ENCODE assay signal across 8 mouse cellular contexts in genomic region chr11:3408997-3409732, GRCm38 (mm10). TPM values are rescaled to one million over a fixed set of nuclear protein-coding genes. Genes with fewer than 3 reads are reported as not detected.
A peak's percentile ranks its signal among the peaks of the same experiment; 100 is the strongest.
DNase-seq lines count a peak whose midpoint lies in the region; ATAC-seq and TF ChIP-seq lines count a peak whose summit lies in the region.

Gene Limk2 (minus strand): TSS chr11:3409189.

- peak within 1 kb of the TSS; percentile 89 for H3K27ac ChIP-seq in forebrain, embryonic 10.5 days
- peak within 1 kb of the TSS; percentile 74 for H3K27ac ChIP-seq in heart, embryonic 15.5 days
- H3K27ac ChIP-seq in liver, embryonic 14.5 days = no peak within 1 kb of the TSS
- H3K27ac ChIP-seq in neural tube, embryonic 11.5 days (ENCODE audit: low read depth, low read length) = 0 out of 2 replicates have a peak within 1 kb of the TSS, but pooled peaks have one; percentile 53
- peak within 1 kb of the TSS; percentile 72 for H3K27ac ChIP-seq in stomach, postnatal 0 days (replicated peaks)

- peak; percentile 98 for TF ChIP-seq CTCF in liver, embryonic 14.5 days (IDR thresholded peaks at IDR 0.05; ENCODE audit: low read depth)
- peak; percentile 94 for TF ChIP-seq CTCF in stomach, postnatal 0 days (IDR thresholded peaks at IDR 0.05; ENCODE audit: low read depth)

- no peaks in the 10 kb centered on the region for H3K27me3 ChIP-seq in forebrain, embryonic 10.5 days (ENCODE audit: poor library complexity, severe bottlenecking)
- H3K27me3 ChIP-seq in heart, embryonic 15.5 days = no peaks in the 10 kb centered on the region
- H3K27me3 ChIP-seq in liver, embryonic 14.5 days (ENCODE audit: control insufficient read depth, insufficient read depth, low read length) = no peaks in the 10 kb centered on the region
- H3K27me3 ChIP-seq in neural tube, embryonic 11.5 days (ENCODE audit: control insufficient read depth, insufficient read depth, low read length) = no peaks in the 10 kb centered on the region
- H3K27me3 ChIP-seq in stomach, postnatal 0 days (ENCODE audit: control insufficient read depth, insufficient read depth, low read length) = no peaks in the 10 kb centered on the region

- no peaks in the 10 kb centered on the region for H3K9me3 ChIP-seq in forebrain, embryonic 10.5 days
- H3K9me3 ChIP-seq in heart, embryonic 15.5 days (replicated peaks) = no peaks in the 10 kb centered on the region
- H3K9me3 ChIP-seq in liver, embryonic 14.5 days (ENCODE audit: control insufficient read depth, low read length) = no peaks in the 10 kb centered on the region
- H3K9me3 ChIP-seq in neural tube, embryonic 11.5 days (ENCODE audit: control insufficient read depth, low read length) = no peaks in the 10 kb centered on the region
- no peaks in the 10 kb centered on the region for H3K9me3 ChIP-seq in stomach, postnatal 0 days (ENCODE audit: control insufficient read depth, low read length)

- TF ChIP-seq EP300 in liver, embryonic 14.5 days (IDR thresholded peaks at IDR 0.05; ENCODE audit: low read depth) = no peak; the same call in 1 of the 2 replicates
- TF ChIP-seq EP300 in stomach, postnatal 0 days (optimal IDR thresholded peaks at IDR 0.05) = peak; percentile 51

- H3K9ac ChIP-seq in heart, embryonic 15.5 days = peak within 1 kb of the TSS; percentile 77
- peak within 1 kb of the TSS; percentile 69 for H3K9ac ChIP-seq in liver, embryonic 14.5 days (replicated peaks)
- peak within 1 kb of the TSS; percentile 78 for H3K9ac ChIP-seq in neural tube, embryonic 11.5 days (ENCODE audit: low read length)
- peak within 1 kb of the TSS; percentile 75 for H3K9ac ChIP-seq in stomach, postnatal 0 days (ENCODE audit: low read length)

- peaks cover 7% of the 10 kb centered on the region; the same call in 1 of the 2 replicates for H3K36me3 ChIP-seq in forebrain, embryonic 10.5 days (replicated peaks)
- peaks cover 3% of the 10 kb centered on the region; the same call in 1 of the 2 replicates for H3K36me3 ChIP-seq in heart, embryonic 15.5 days
- no peaks in the 10 kb centered on the region for H3K36me3 ChIP-seq in liver, embryonic 14.5 days (replicated peaks; ENCODE audit: control insufficient read depth, insufficient read depth, low read depth)
- H3K36me3 ChIP-seq in neural tube, embryonic 11.5 days (ENCODE audit: control insufficient read depth, insufficient read depth, low read length) = no peaks in the 10 kb centered on the region
- no peaks in the 10 kb centered on the region for H3K36me3 ChIP-seq in stomach, postnatal 0 days (ENCODE audit: control insufficient read depth, insufficient read depth, low read length)

- H3K4me2 ChIP-seq in heart, embryonic 15.5 days = peak within 1 kb of the TSS; percentile 85
- H3K4me2 ChIP-seq in liver, embryonic 14.5 days (ENCODE audit: low read depth) = peak within 1 kb of the TSS; percentile 86
- peak within 1 kb of the TSS; percentile 77 for H3K4me2 ChIP-seq in neural tube, embryonic 11.5 days (ENCODE audit: low read depth)
- peak within 1 kb of the TSS; percentile 61 for H3K4me2 ChIP-seq in stomach, postnatal 0 days (replicated peaks; ENCODE audit: low read depth)

- peak; percentile 89 for ATAC-seq in CD4-positive, CD25-positive, alpha-beta regulatory T cell, adult 4 months
- peak; percentile 94 for ATAC-seq in heart, embryonic 15.5 days (replicated peaks; ENCODE audit: insufficient number of reproducible peaks, insufficient read depth, low FRiP score, low read depth)
- ATAC-seq in liver, embryonic 14.5 days (ENCODE audit: insufficient read depth) = peak; percentile 99
- ATAC-seq in neural tube, embryonic 11.5 days (ENCODE audit: insufficient read depth, low FRiP score, low TSS enrichment) = peak; percentile 89
- peak; percentile 95 for ATAC-seq in stomach, postnatal 0 days (ENCODE audit: low FRiP score, low TSS enrichment)

- H3K4me1 ChIP-seq in forebrain, embryonic 10.5 days = peaks cover 19% of the 10 kb centered on the region
- H3K4me1 ChIP-seq in heart, embryonic 15.5 days (replicated peaks) = peaks cover 16% of the 10 kb centered on the region
- peaks cover 3 to 22% of the 10 kb centered on the region in 2 experiments for H3K4me1 ChIP-seq in liver, embryonic 14.5 days (replicated peaks; ENCODE audit: control insufficient read depth in 2 of 2, insufficient read depth in 2 of 2, low read length in 1 of 2)
- H3K4me1 ChIP-seq in neural tube, embryonic 11.5 days (ENCODE audit: control insufficient read depth, insufficient read depth, low read length) = peaks cover 6% of the 10 kb centered on the region; the same call in 1 of the 2 replicates
- peaks cover 4% of the 10 kb centered on the region; the same call in 1 of the 2 replicates for H3K4me1 ChIP-seq in stomach, postnatal 0 days (replicated peaks; ENCODE audit: control insufficient read depth, insufficient read depth)

- peak; percentile 83 for DNase-seq in c-Kit-negative CD71-positive TER-119-positive erythroid progenitor cells, embryonic 14.5 days (ENCODE audit: low read depth, low spot score)
- peak; percentile 93 for DNase-seq in forebrain, embryonic 10.5 days (ENCODE audit: extremely low spot score, low spot score)
- DNase-seq in kidney, postnatal 25 days = peak; percentile 96 to 97
- DNase-seq in liver, embryonic 14.5 days (ENCODE audit: low read depth in 3 of 3, low spot score in 3 of 3) = peak; percentile 84 to 88 (median 84)
- DNase-seq in neural tube, embryonic 11.5 days (ENCODE audit: low spot score) = peak; percentile 92
- peak; percentile 96 for DNase-seq in stomach, postnatal 0 days (ENCODE audit: low spot score)

- H3K4me3 ChIP-seq in forebrain, embryonic 10.5 days = peak within 1 kb of the TSS; percentile 79
- H3K4me3 ChIP-seq in heart, embryonic 15.5 days = peak within 1 kb of the TSS; percentile 92
- H3K4me3 ChIP-seq in liver, embryonic 14.5 days (ENCODE audit: insufficient read depth in 1 of 2, low read depth in 2 of 2, low read length in 2 of 2) = peak within 1 kb of the TSS; percentile 75 to 81
- H3K4me3 ChIP-seq in neural tube, embryonic 11.5 days (ENCODE audit: low read depth, low read length) = peak within 1 kb of the TSS; percentile 70
- H3K4me3 ChIP-seq in stomach, postnatal 0 days (ENCODE audit: low read depth, low read length) = peak within 1 kb of the TSS; percentile 67

- WGBS in forebrain, embryonic 10.5 days = 3% methylated on average over 45 of the region's 45 CpGs
- 3% methylated on average over 45 of the region's 45 CpGs for WGBS in heart, embryonic 15.5 days
- 3% methylated on average over 45 of the region's 45 CpGs for WGBS in liver, embryonic 14.5 days (ENCODE audit: insufficient replicate concordance)
- WGBS in neural tube, embryonic 11.5 days = 3% methylated on average over 44 of the region's 45 CpGs
- 3% methylated on average over 45 of the region's 45 CpGs for WGBS in stomach, postnatal 0 days

RNA-seq across cellular contexts. Expression of gene Limk2, which starts in this region (rescaled TPM):
- 10 to 100 TPM; 70.9 to 98.5 TPM for polyA plus RNA-seq in CD4-positive, CD25-positive, alpha-beta regulatory T cell, adult 4 months (2017; shearing (Covaris generic))
- 42.8 and 43.1 TPM in 2 replicates for polyA plus RNA-seq in forebrain, embryonic 10.5 days (2016; fragmentation: Nextera tagmentation; extraction: Ambion mirVana)
- 42.3 and 54.6 TPM in 2 replicates for polyA plus RNA-seq in heart, embryonic 15.5 days (2015; fragmentation: Nextera tagmentation; extraction: Ambion mirVana)
- polyA plus RNA-seq in liver, embryonic 14.5 days (2012; rRNA removed) = 7.1 and 7.4 TPM in 2 replicates
- 7.0 and 9.5 TPM in 2 replicates for polyA plus RNA-seq in liver, embryonic 14.5 days (2014; fragmentation: Nextera tagmentation; extraction: Ambion mirVana)
- polyA plus RNA-seq in neural tube, embryonic 11.5 days (2014; fragmentation: Nextera tagmentation; extraction: Ambion mirVana) = 77.5 and 91.8 TPM in 2 replicates
- polyA plus RNA-seq in stomach, postnatal 0 days (2015; fragmentation: Nextera tagmentation; extraction: Ambion mirVana) = 69.3 and 73.9 TPM in 2 replicates
